Mouse (Mus musculus) liver, postnatal 0 days (tissue): ENCODE results near the gene Gm17622.

Experiments
- CTCF ChIP-seq: sonication (generic); IDR thresholded peaks from 2 replicates; pipeline ENCODE4 v1.5.1; 2016; ENCODE audit warnings: antibody characterized with exemption, low read depth
- EP300 ChIP-seq: IDR thresholded peaks from 2 replicates; pipeline ENCODE4 v1.6.1; 2016; ENCODE audit warnings: antibody characterized with exemption, low read depth, mild to moderate bottlenecking

DNA sequence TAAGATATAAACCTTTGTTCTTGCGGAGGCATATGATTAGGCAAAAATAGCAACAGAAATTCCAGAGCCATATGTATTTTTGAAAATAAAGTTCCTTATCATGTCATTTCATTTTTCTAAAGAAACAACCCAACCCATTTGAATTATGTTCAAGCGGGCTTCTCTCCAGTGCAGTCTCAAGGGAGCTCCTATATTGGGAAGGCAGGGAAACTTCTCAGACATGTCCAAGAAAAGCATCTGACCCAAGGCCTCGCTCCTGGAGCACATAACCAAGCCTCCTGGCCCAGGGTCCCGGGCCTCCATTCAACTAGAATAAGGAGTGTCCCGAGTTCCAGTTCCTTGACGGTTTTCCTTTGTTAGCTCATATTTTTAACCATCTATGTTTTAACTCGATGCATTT lies 39.7 kb upstream of the Gm17622 start:
- no peak for TF ChIP-seq EP300
- TF ChIP-seq CTCF, result no peak
